Mouse (Mus musculus) left cerebral cortex, postnatal 36 days (tissue): Measurements from ENCODE around the gene Gm43720. TPM values are rescaled to one million over a fixed set of nuclear protein-coding genes. Genes with fewer than 3 reads are reported as not detected.

ENCODE experiments used
- DNase-seq, 2 experiments: peaks; one replicate each; pipeline ENCODE4 v3.0.0; 2021 to 2022; ENCODE audit warnings: low spot score in 2 of 2, mixed read lengths in 1 of 2
- intact Hi-C: fragments of 180-260 bp; cut with DNase I; formaldehyde crosslinking; loops from one replicate; pipeline ENCODE4 v1.15.1; 2025
- total RNA-seq, 2 experiments: library from RNA; stranded (reverse); gene quantifications; 2 replicates each; pipeline ENCODE4 v1.2.3; 2021

Gene Gm43720
- total RNA-seq, 2 experiments from 2014 or later, result not detected

DNA sequence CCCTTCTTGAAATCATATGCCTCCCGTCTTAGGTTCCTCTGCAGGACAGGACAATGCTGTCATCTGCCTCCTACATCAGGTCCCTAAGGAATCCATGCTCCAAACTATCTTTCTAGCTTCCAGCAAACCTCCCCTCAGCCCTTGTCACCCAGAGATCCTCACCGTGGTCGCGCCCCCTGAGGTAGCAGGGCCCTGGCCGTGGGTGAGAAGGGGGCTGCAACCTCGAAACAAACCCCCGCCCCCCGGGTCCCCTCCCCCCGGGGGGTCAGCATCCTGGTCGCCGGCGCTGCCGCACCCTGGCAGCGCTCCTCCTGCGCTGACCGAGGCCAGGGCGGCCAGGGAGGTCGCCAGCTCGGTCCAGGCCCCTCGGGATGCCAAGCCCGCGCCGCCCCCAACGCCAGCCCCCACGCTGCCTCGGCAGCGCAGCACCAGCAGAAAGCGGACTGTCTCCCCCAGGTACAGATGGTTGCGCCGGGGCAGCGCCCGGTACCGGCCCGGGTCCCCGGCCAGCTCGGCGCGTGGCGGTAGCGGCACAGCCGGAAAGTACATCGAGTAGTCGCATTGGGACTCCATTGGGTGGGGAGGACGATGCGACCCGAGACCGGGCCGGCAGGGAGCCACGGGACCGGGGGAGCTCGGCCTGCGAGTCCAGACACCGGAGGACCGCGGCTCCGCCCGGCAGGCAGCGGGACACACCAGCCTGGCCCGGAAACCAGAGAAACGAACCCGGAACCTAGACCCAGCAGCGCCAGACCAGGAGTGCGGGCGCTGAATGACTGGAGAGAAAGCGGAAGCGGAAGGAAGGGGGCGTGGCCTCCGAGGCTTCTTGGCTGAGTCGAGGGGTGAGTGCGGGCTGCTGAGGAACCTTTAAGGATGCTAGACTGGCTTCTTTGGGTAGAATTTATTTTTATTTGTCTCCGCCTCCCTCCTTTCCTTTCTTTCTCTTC lies 16.2 kb downstream of the Gm43720 start, which contains the start of gene BC037034:
BC037034 (minus strand) TSS at position 774 of the 947 bp plus-strand sequence.
- DNase-seq, result peak; percentile 89 to 92
- intact Hi-C loops, result loop anchor here (5.0 kb wide), 1 partner anchor 179 kb away; the partner anchor contains the start of gene Zfp157

DNA sequence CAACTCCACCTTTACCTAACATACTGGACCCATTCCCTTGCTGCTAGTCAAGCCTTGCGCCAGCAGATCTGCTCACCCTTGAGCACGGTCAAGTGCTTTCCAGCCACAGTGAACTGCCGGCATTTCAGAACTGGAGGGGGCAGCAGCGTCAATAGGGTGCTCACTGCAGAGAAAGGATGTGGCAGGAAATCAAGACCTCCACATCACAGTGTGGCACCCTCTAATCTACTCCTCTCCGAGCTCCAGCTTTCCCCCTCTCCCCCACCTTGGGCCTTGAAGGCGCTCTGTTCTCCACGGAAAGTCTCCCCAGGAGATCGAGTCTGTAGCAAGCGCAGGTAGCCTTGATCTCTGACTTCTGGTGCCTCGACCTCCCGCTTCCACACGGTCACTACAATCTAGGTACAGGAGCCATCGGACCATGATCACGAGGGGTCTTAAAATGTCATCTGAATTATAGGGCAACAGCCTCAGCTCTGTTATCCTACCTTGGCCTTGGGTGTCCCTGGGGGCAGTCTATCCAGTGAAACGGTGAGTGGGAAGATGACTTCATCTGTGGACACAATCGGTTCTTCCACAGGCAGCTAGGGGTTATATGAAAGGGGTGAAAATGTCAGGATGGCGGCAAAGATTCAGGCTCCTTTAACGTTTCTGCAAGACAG lies 17.0 kb downstream of the Gm43720 start:
- intact Hi-C loops, result loop anchor here (5.0 kb wide), 1 partner anchor 180 kb away; the partner anchor contains the start of gene Zfp157
- no peak for DNase-seq

DNA sequence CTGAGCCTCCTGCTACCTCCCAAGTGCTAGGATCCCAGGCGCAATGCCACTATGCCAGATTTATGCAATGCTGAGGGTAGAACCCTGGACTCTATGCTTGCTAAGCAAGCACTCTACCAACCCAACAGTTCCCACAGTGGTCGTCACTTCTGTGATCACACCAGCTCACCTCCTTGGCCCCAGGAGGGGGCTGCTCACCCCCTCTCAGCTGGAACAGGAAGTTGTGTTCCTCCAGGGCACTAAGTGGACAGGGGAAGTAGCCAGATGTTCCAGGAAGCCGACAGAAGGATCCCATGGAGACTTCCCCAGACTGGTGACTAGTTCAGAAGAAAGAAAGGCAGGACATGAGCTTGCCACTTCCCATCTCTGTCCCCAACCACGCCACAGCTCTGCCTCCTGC lies 17.8 kb downstream of the Gm43720 start:
- no peak for DNase-seq
- intact Hi-C loops, result loop anchor here (5.0 kb wide), 1 partner anchor 180 kb away; the partner anchor contains the start of gene Zfp157

DNA sequence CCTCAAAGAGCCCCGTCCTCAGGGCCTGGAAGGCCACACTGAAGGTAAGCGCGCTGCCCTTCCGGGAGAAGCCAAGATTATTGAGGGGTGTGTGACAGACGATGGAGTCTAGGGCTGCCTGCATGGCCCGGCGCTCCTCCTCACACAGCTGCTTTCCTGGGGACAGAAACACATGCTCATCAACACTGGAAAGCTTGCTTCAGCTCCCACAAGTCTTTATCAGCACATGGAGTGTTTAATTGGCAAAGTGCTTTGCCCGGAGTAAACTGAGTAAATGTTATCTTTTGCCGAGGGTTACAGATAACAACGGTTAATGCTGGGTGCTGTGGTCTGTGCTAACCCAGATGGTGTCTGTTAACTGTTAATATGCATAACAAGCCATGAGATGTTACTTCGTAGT lies 18.9 kb downstream of the Gm43720 start:
- intact Hi-C loops, result loop anchor here (5.0 kb wide), 1 partner anchor 181 kb away; the partner anchor contains the start of gene Zfp157
- no peak for DNase-seq

DNA sequence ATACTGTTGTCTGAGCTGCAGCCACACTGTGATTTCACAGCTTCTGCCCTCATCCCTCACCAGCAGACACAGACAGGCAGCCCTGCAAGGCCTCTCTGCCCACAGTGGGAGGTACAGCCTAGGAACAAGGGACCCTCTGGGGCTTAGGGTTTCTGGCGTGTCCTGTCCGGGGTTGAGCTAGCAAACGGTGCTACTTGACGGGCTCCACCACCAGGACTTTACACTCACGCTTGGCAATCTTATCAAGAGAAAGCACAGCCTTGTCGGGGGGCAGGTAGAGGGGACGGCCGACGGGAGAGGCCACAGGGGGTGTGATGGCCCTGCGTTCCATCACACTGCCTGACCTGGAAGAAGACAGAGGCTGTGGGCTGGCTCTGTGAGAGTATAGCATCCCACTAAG lies 19.7 kb downstream of the Gm43720 start:
- DNase-seq, result no peak
- intact Hi-C loops, result loop anchor here (5.0 kb wide), 1 partner anchor 182 kb away; the partner anchor contains the start of gene Zfp157

DNA sequence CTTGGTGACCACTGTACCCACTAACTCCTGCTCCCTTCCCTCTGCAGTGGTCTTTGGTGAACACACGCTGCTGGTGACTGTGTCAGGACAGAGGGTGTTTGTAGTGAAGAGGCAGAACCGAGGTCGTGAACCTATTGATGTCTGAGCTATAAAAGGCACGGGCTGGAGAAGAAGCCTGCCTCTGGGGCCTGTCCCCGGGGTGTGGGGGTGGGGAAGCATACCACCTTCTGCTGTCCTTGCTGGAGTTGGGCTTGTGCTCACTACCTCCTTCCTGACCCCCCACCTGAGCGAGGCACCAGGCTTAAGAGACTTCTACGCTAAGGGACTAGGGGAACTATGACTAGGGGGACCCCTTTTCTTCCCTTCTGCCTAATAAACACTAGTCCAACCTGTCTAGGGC lies 20.8 kb downstream of the Gm43720 start:
- no peak for DNase-seq
- intact Hi-C loops, result no loop called here

DNA sequence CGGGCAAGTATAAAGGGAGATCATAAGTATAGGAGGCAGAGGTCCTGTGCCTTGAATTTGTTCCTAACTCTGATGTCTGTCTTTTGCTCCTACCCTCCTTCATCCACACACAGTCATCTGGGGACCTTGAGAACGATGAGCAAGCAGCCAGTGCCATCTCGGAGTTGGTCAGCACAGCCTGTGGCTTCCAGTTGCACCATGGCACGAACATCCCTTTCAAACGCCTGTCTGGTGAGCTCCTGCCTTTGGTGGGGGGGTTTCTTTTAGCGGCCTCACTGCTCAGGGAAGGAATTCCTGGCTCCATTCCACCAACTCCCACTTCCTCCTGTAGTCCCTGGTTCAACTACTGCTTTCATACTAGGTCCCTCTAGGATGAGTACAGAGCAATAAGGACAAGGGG lies 21.2 kb downstream of the Gm43720 start:
- DNase-seq, result no peak
- intact Hi-C loops, result no loop called here

DNA sequence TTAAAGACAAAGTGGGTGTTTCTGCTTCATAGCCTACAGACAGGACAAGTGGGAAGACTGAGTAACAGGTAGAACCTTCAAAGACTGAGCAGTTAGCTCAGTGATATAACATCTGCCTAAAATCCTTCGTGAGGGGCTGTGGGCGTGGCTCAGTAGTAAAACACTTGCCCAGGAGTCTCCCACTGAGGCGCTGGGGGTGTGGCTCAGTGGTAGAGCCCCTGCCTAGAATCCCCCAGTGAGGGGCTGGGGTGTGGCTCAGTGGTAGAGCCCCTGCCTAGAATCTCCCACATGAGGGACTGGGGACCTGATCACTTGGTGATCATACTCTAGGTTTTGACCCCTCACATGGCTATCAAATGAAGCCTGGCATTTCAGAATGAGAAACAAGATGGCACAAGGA lies 21.7 kb downstream of the Gm43720 start:
- DNase-seq, result no peak
- intact Hi-C loops, result no loop called here

DNA sequence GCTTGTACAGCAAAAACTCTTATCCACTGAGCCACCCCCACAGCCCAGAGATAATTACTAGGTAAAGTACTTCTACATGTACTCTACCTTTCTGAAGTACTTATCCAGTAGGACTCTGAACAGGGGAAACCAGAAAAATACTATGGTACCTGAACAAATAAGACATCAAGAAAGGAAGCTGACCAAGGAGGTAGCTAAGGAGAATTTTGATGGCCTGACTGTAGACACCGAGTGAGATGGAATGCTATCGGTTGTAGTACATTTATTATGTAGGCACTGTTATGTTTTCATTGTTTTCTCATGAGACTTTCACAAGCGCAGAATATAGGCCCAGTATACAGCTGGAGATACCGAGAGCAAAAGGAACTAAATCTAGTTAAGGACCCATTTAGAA lies 22.2 kb downstream of the Gm43720 start:
- intact Hi-C loops, result no loop called here
- DNase-seq, result no peak

DNA sequence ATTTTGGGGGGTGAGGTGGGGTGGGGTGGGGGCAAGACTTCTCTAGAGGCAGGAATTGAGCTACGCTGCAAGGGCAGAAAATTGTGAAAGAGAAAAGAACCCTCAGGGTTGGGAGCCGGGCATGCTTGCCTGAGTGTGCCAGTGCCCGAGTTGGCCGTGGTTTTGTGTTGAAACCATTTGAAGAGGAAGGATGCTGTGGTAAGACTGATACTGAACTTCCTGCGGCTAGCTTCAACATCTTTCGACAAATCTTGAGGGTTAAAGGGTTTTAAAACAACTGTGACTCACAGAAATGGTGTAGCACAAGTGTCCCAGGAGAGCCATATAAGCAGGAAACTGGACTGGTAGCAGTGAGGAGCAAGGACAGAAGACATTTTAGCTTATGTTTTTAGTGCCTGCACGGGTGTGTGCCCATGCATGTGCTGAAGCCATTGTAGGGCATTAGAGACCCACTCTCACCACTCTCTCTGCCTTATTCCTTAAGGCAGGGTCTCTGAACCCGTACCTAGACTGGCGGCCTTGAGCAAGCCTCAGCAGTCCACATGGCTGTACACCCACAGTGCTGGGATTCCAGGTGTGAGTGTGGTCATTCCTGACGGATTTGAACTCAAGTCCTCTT lies 22.7 kb downstream of the Gm43720 start:
- intact Hi-C loops, result no loop called here
- no peak for DNase-seq

DNA sequence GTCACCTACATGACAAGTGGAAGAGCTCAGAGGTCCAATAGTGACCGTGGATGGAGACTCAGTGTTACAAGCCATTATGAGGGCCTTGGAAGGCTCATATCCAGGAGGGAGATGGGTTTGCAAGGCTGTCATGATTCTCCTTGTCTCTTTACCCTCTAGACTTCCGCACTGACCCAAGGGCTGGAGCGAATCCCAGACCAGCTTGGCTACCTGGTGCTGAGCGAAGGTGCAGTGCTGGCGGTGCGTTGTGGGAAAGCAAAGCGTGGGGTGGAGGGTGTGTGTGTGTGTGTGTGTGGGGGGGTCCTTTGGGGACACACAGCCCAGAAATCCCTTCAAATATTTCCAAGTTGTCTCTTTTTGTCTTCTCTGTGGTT lies 23.7 kb downstream of the Gm43720 start:
- DNase-seq, result no peak
- intact Hi-C loops, result no loop called here

DNA sequence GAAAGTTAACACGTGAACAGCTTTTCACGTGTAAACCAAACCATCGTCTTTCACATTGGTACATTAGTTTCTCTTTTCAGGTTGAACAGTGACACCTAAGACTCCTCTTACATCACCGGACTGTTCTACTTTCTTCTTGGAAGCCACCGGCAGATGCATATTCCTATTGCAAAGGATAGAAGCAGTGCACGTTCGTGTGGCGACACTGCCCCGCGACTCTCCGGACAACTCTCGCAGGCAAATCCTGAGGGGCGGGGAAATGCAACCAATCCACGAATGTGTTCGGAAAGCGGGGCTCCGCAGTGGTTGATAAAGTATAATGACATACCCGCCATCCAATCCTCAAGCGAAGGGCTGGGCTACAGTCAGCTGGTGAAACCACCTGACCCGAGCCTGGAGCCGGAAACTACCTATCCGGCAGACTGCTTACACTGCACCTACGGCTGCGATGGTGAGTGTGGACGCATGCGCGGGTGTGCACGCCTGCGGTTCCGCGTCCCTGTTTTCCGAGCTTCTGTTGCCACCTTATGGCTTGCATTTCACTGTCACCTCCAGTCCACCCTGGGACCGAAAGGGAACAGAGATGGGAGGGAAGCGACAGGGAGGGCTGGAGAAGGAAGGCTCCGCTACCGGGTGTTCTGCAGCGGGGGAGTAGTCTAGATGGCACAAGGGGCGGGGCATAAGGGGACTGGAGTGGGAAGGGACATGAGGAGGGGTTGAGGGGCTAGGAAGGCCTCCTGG lies 24.2 kb downstream of the Gm43720 start, which contains the start of gene Lamtor4:
Lamtor4 (plus strand) TSS at position 130 of the 741 bp plus-strand sequence.
- peak; percentile 94 to 95 for DNase-seq
- intact Hi-C loops, result no loop called here

DNA sequence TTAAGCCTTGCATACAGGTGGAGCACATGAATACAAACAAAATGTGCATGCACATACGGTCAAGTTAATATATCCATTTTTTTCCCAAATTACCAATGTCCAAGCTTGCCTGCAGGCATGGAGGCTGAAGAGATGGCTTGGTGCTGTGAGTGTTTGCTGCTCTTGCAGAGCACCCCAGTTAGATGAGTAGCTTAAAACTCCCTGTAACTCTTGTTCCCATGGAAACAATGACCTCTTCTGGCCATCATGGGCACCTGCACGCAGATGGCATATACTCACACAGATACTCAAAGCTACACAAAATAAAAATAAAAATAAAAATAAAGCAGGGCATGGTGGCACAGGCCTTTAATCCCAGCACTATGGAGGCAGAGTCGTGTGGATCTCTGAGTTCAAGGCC lies 26.7 kb downstream of the Gm43720 start:
- intact Hi-C loops, result no loop called here
- no peak for DNase-seq

DNA sequence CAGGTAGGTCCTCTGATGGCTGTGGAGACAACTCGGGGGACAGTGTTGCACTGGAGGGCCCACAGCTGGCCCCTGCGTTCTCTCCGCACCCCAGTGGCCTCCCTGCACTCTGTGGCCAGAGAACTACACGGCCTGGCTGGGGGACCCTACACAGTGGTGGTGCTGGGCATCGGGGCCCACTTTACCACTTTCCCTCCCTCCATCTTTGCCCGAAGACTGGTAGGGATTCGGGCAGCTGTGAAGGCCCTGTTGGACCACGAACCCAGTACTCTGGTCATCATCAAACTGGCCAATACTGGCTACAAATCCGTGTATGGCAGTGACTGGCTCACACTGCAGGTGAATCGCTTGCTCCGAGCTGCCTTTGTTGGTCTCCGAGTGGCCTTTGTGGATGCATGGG lies 28.6 kb downstream of the Gm43720 start:
- intact Hi-C loops, result no loop called here
- no peak for DNase-seq

DNA sequence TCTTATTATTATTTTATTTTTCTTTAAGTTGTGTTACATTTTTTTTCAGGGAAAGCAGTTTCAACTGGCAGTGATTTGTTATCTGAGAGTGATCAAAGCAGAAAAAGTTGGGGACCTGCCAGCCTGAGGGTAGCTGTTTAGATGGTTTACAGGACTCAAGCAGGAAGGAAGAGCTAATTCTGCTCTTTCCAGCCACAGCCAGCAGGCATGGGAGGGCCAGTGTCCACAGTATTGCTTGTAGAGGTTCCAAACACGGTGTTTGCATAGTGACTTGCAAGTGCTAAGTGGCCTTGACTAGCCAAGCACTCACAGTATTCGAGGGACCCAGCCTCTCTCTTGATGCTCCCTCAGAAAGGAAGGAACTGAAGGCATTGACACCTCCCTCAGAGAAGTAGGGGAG lies 38.2 kb downstream of the Gm43720 start:
- intact Hi-C loops, result no loop called here

DNA sequence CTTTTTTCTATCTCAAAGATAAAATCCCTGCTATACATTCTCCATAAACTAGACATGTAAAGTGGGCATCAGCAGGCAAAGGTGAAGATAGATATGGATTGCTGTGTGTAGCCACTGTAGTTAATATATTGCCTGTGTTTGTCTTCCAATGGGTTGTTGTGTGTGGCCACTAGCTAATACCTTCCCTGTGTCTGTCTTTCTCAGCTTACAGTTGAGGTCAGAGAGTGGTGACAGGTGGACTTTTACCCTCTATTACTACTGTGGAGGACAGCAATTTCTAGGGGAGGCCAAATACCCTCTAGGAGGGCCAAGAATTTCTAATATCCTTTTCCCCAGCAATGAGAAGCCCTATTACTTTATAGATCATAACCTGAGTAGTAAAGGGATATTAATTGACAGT lies 45.5 kb downstream of the Gm43720 start:
- no peak for DNase-seq
- intact Hi-C loops, result no loop called here

More for the DNA sequence above, 38.2 kb downstream of the Gm43720 start:
- no peak for DNase-seq

DNA sequence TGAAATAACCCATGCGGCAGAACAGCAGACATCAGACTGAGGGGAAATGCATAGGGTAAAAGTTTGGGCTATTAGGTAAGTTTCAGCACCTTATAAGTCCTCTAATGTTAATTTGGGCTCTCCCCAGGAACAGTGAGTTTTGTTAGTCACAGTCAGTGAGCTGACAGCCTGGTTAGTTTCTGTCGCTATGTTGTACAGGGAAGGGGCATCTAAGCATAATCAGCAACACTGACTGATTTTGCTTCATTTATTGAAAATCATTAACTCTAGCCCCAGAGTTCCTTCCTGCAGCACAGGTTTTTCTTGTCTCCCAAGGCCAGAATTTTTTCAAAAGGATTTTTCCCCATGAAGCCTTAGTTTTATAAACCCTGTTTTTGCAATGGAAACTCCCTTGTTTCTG lies 46.0 kb downstream of the Gm43720 start:
- intact Hi-C loops, result no loop called here
- no peak for DNase-seq

DNA sequence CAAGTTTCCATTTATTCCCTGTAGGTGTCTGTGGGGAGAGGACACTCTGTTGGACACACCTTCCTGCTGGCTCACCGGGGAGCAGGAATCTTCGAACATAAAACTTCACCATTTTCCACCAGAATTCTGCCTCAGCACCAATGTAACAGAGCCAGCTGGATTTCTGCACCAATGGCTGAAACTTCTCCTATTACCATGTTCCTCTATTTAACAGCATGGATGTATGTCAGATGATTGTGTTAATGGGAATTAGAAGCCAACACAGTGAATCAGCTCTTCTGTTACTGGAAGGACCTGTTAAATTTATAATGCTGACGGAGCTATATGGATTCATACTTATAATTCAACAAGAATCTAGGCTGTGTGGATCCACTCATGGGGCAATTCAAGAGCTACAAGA lies 50.2 kb downstream of the Gm43720 start:
- no peak for DNase-seq
- intact Hi-C loops, result no loop called here

DNA sequence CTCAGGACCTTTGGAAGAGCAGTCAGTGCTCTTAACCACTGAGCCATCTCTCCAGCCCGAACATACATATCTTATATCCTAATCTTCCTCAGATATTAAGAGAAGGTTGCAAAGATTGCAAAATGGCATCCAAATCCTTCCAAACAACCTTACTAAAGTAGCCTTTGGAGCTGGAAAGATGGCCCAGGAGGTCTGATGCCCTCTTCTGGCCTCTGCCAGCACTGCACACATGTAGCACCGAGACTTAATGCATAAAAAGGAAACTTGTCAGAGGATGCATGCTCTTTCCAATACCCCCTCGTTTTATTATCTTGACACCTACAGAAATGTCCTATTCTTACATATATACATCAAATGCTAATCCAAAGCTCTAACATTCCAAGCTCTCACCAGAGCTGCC lies 51.7 kb downstream of the Gm43720 start:
- intact Hi-C loops, result no loop called here
- no peak for DNase-seq
